Comparison of ENCODE assay signal across 9 mouse cellular contexts in genomic region chr14:31132491-31132975, GRCm38 (mm10). TPM values are rescaled to one million over a fixed set of nuclear protein-coding genes. Genes with fewer than 3 reads are reported as not detected.
DNase-seq lines count a peak whose midpoint lies in the region; ATAC-seq and TF ChIP-seq lines count a peak whose summit lies in the region.
"Had no signal": no experiment of that assay in that cellular context is flagged by ENCODE, and none has a peak within 500 bp of the region (broad histone marks: within the 10 kb centered on the region; RNA-seq: fewer than 3 reads in every experiment).

No protein-coding gene starts in this region.

- intact Hi-C loops in left cerebral cortex, postnatal 36 days (cut with DNase I) = loop anchor here (5.0 to 10.0 kb wide), 2 partner anchors 65 to 362 kb away; partner anchors contain the start of genes Eaf1 and Mettl6

- no peak for ATAC-seq in embryonic facial prominence, embryonic 13.5 days (ENCODE audit: insufficient number of reproducible peaks, insufficient read depth, low FRiP score, low TSS enrichment, low read depth)
- ATAC-seq in hindbrain, postnatal 0 days = no peak
- no peak for ATAC-seq in midbrain, embryonic 13.5 days

- peak overlapping the region; percentile 94 for H3K9ac ChIP-seq in embryonic facial prominence, embryonic 13.5 days
- no peak overlapping the region for H3K9ac ChIP-seq in hindbrain, postnatal 0 days (replicated peaks; ENCODE audit: low read length)
- H3K9ac ChIP-seq in midbrain, embryonic 13.5 days (replicated peaks) = peak overlapping the region; percentile 91

- peak; percentile 3 for DNase-seq in gastrocnemius, postnatal 25 days
- DNase-seq in gastrocnemius, adult 8-10 months (ENCODE audit: low spot score in 2 of 2) = no peak
- DNase-seq in hindbrain, postnatal 0 days (ENCODE audit: low spot score) = no peak
- no peak for DNase-seq in urinary bladder, postnatal 25 days (ENCODE audit: low spot score)
- no peak for DNase-seq in left cerebral cortex, postnatal 36 days (ENCODE audit: low spot score in 2 of 2)
- DNase-seq in lung, postnatal 25 days (ENCODE audit: low spot score) = no peak
- DNase-seq: adrenal gland, adult 2 months had no signal

- no peak overlapping the region for H3K27ac ChIP-seq in embryonic facial prominence, embryonic 13.5 days
- no peak overlapping the region for H3K27ac ChIP-seq in hindbrain, postnatal 0 days
- no peak overlapping the region for H3K27ac ChIP-seq in midbrain, embryonic 13.5 days

- H3K9me3 ChIP-seq in embryonic facial prominence, embryonic 13.5 days = no peaks in the 10 kb centered on the region
- no peaks in the 10 kb centered on the region for H3K9me3 ChIP-seq in hindbrain, postnatal 0 days (ENCODE audit: low read length)
- no peaks in the 10 kb centered on the region for H3K9me3 ChIP-seq in midbrain, embryonic 13.5 days

- peaks cover 35% of the 10 kb centered on the region for H3K36me3 ChIP-seq in embryonic facial prominence, embryonic 13.5 days
- H3K36me3 ChIP-seq in hindbrain, postnatal 0 days (ENCODE audit: insufficient read depth, low read length) = no peaks in the 10 kb centered on the region
- peaks cover 34% of the 10 kb centered on the region for H3K36me3 ChIP-seq in midbrain, embryonic 13.5 days

- WGBS in embryonic facial prominence, embryonic 13.5 days = 84% methylated on average over 7 of the region's 7 CpGs
- WGBS in hindbrain, postnatal 0 days = 82% methylated on average over 7 of the region's 7 CpGs
- WGBS in midbrain, embryonic 13.5 days = 88% methylated on average over 7 of the region's 7 CpGs

- H3K27me3 ChIP-seq in embryonic facial prominence, embryonic 13.5 days = no peaks in the 10 kb centered on the region
- no peaks in the 10 kb centered on the region for H3K27me3 ChIP-seq in hindbrain, postnatal 0 days (ENCODE audit: insufficient read depth, low read length)
- H3K27me3 ChIP-seq in midbrain, embryonic 13.5 days = no peaks in the 10 kb centered on the region

- H3K4me1 ChIP-seq in embryonic facial prominence, embryonic 13.5 days = peaks cover 46% of the 10 kb centered on the region
- H3K4me1 ChIP-seq in hindbrain, postnatal 0 days (ENCODE audit: insufficient read depth, low read length) = peaks cover 37% of the 10 kb centered on the region
- H3K4me1 ChIP-seq in midbrain, embryonic 13.5 days (replicated peaks) = peaks cover 51% of the 10 kb centered on the region

- peak overlapping the region; percentile 84 for H3K4me2 ChIP-seq in embryonic facial prominence, embryonic 13.5 days
- H3K4me2 ChIP-seq in hindbrain, postnatal 0 days (ENCODE audit: low read depth, low read length) = peak overlapping the region; percentile 71
- peak overlapping the region; percentile 86 for H3K4me2 ChIP-seq in midbrain, embryonic 13.5 days (replicated peaks)

- H3K4me3 ChIP-seq in embryonic facial prominence, embryonic 13.5 days = peak overlapping the region; percentile 96
- peak overlapping the region; percentile 74 for H3K4me3 ChIP-seq in hindbrain, postnatal 0 days (ENCODE audit: low read length)
- H3K4me3 ChIP-seq in midbrain, embryonic 13.5 days (replicated peaks) = peak overlapping the region; percentile 79

- TF ChIP-seq CTCF in hindbrain, postnatal 0 days (IDR thresholded peaks at IDR 0.05; ENCODE audit: low read depth) = no peak

RNA-seq across cellular contexts. Expression of gene Nt5dc2, which starts 1.7 kb away (rescaled TPM):
- 1 to 10 TPM; 2.6 to 4.1 TPM for total RNA-seq in gastrocnemius, postnatal 25 days (2021)
- 1 to 10 TPM in 1 of 4 experiments, under 1 TPM in 3; 0.32 to 1.1 (median 0.74) TPM for total RNA-seq in gastrocnemius, adult 8-10 months (2022)
- 298 and 330 TPM in 2 replicates for polyA plus RNA-seq in embryonic facial prominence, embryonic 13.5 days (2015; fragmentation: Nextera tagmentation; extraction: Ambion mirVana)
- 209 and 236 TPM in 2 replicates for total RNA-seq in hindbrain, postnatal 0 days (2014; rRNA removed)
- 203 and 204 TPM in 2 replicates for polyA plus RNA-seq in hindbrain, postnatal 0 days (2015; fragmentation: Nextera tagmentation; extraction: Ambion mirVana)
- polyA plus RNA-seq in midbrain, embryonic 13.5 days (2015; fragmentation: Nextera tagmentation; extraction: Ambion mirVana) = 280 and 317 TPM in 2 replicates
- 1 to 10 TPM; 2.8 to 4.6 TPM for total RNA-seq in left cerebral cortex, postnatal 36 days (2021)

RNA-seq across cellular contexts. Expression of gene Smim4, which starts 3.8 kb away (rescaled TPM):
- 10 to 100 TPM; 37.6 to 43.8 TPM for total RNA-seq in gastrocnemius, postnatal 25 days (2021)
- 10 to 100 TPM; 26.8 to 40.5 (median 34.1) TPM for total RNA-seq in gastrocnemius, adult 8-10 months (2022)
- 72.6 and 80.7 TPM in 2 replicates for polyA plus RNA-seq in embryonic facial prominence, embryonic 13.5 days (2015; fragmentation: Nextera tagmentation; extraction: Ambion mirVana)
- total RNA-seq in hindbrain, postnatal 0 days (2014; rRNA removed) = 0.93 and 5.0 TPM in 2 replicates
- 59.5 and 64.8 TPM in 2 replicates for polyA plus RNA-seq in hindbrain, postnatal 0 days (2015; fragmentation: Nextera tagmentation; extraction: Ambion mirVana)
- polyA plus RNA-seq in midbrain, embryonic 13.5 days (2015; fragmentation: Nextera tagmentation; extraction: Ambion mirVana) = 75.8 and 78.8 TPM in 2 replicates
- total RNA-seq in left cerebral cortex, postnatal 36 days (2021) = 10 to 100 TPM; 24.6 to 32.9 TPM

RNA-seq across cellular contexts. Expression of gene Stab1, which starts 35.9 kb away (rescaled TPM):
- total RNA-seq in gastrocnemius, postnatal 25 days (2021) = 10 to 100 TPM; 15.8 to 26.6 TPM
- total RNA-seq in gastrocnemius, adult 8-10 months (2022) = 1 to 10 TPM; 5.0 to 9.9 (median 6.0) TPM
- polyA plus RNA-seq in embryonic facial prominence, embryonic 13.5 days (2015; fragmentation: Nextera tagmentation; extraction: Ambion mirVana) = 27.5 and 34.5 TPM in 2 replicates
- total RNA-seq in hindbrain, postnatal 0 days (2014; rRNA removed) = 31.2 and 35.4 TPM in 2 replicates
- 10.5 and 11.5 TPM in 2 replicates for polyA plus RNA-seq in hindbrain, postnatal 0 days (2015; fragmentation: Nextera tagmentation; extraction: Ambion mirVana)
- polyA plus RNA-seq in midbrain, embryonic 13.5 days (2015; fragmentation: Nextera tagmentation; extraction: Ambion mirVana) = 19.8 and 23.2 TPM in 2 replicates
- total RNA-seq in left cerebral cortex, postnatal 36 days (2021) = 10 to 100 TPM; 22.5 to 23.5 TPM

Comparison
In these comparisons a context has a peak if more than half of its experiments do, and no peak if none do; other contexts are left out.
1. RNA of gene Nt5dc2, which starts 1.7 kb away (total RNA-seq): 209 to 236 TPM in hindbrain, postnatal 0 days; 2.8 to 4.6 TPM in left cerebral cortex, postnatal 36 days, 2.6 to 4.1 TPM in gastrocnemius, postnatal 25 days and 0.32 to 1.1 TPM in gastrocnemius, adult 8-10 months; every median in the first group is over 10 times any median in the second.
2. Peak in every context shown above with its lines, with median percentiles within 50 percentile points of each other: H3K4me2 ChIP-seq and H3K4me3 ChIP-seq.